Mouse (Mus musculus) heart, embryonic 15.5 days (tissue): ENCODE results near the gene Gm11549. TPM values are rescaled to one million over a fixed set of nuclear protein-coding genes. Genes with fewer than 3 reads are reported as not detected.
A peak's percentile ranks its signal among the peaks of the same experiment; 100 is the strongest.

Source experiments
- ATAC-seq: fragments of 200-750 bp; cut with Nextera tagmentation; replicated peaks from 2 replicates; pipeline ENCODE4 v1.8.0; 2017; ENCODE audit warnings: low read depth, moderate TSS enrichment; ENCODE audit not compliant: insufficient number of reproducible peaks, insufficient read depth, low FRiP score
- H3K27ac ChIP-seq: fragments of 300-500 bp; sonication (generic); 2 replicates; pipeline ENCODE4 v1.5.1; 2015; ENCODE audit warnings: mild to moderate bottlenecking, inconsistent platforms
- H3K27me3 ChIP-seq: fragments of 300-500 bp; sonication (generic); 2 replicates; pipeline ENCODE4 v1.6.1; 2015; ENCODE audit warnings: inconsistent platforms
- H3K36me3 ChIP-seq: fragments of 300-500 bp; sonication (generic); 2 replicates; pipeline ENCODE4 v1.6.1; 2015; ENCODE audit warnings: mild to moderate bottlenecking, inconsistent platforms
- H3K4me1 ChIP-seq: fragments of 300-500 bp; sonication (generic); replicated peaks from 2 replicates; pipeline ENCODE4 v1.6.1; 2015; ENCODE audit warnings: inconsistent platforms
- H3K4me2 ChIP-seq: fragments of 300-500 bp; sonication (generic); 2 replicates; pipeline ENCODE4 v1.6.1; 2015; ENCODE audit warnings: inconsistent platforms, mild to moderate bottlenecking, moderate library complexity
- H3K4me3 ChIP-seq: fragments of 300-500 bp; sonication (generic); 2 replicates; pipeline ENCODE4 v1.5.1; 2015; ENCODE audit warnings: mild to moderate bottlenecking, inconsistent platforms
- H3K9ac ChIP-seq: fragments of 300-500 bp; sonication (generic); 2 replicates; pipeline ENCODE4 v1.6.1; 2015; ENCODE audit warnings: mild to moderate bottlenecking, inconsistent platforms
- H3K9me3 ChIP-seq: fragments of 300-500 bp; sonication (generic); replicated peaks from 2 replicates; pipeline ENCODE4 v1.6.1; 2016; ENCODE audit warnings: inconsistent platforms
- WGBS: fragments of 180-500 bp; shearing (Covaris S2); methylation state at CpG from one replicate; pipeline ENCODE4 v1.1.7; 2015; ENCODE audit warnings: mixed read lengths; 5-methylcytosine and 5-hydroxymethylcytosine counted together
- polyA plus RNA-seq: library from polyadenylated mRNA; unstranded; fragments of >200 nt; fragmentation: Nextera tagmentation; extraction: Ambion mirVana; gene quantifications from 2 replicates; pipeline ENCODE4 v1.2.1, GENCODE M21; 2015

The Gm11549 gene
- polyA plus RNA-seq, 1 experiment from 2014 or later, result 0.60 TPM

GRCm38 (mm10) chr3:36480486-36480885 is 41.1 kb downstream of the Gm11549 start:
- Histone ChIP-seq H3K9me3 (no peaks in the 10 kb centered on the region), H3K36me3 (no peaks in the 10 kb centered on the region), H3K27ac (peak overlapping the region; percentile 96), H3K4me3 (no peak overlapping the region), H3K4me1 (peaks cover 34% of the 10 kb centered on the region), H3K27me3 (no peaks in the 10 kb centered on the region), H3K9ac (no peak overlapping the region), H3K4me2 (no peak overlapping the region)
- 57% methylated on average over 2 of the region's 2 CpGs for WGBS
- no peak for ATAC-seq

GRCm38 (mm10) chr3:36478776-36479175 is 42.8 kb downstream of the Gm11549 start:
- Histone ChIP-seq H3K36me3 (no peaks in the 10 kb centered on the region), H3K9me3 (no peaks in the 10 kb centered on the region), H3K9ac (no peak overlapping the region), H3K4me3 (no peak overlapping the region), H3K27ac (no peak overlapping the region), H3K4me1 (peaks cover 40% of the 10 kb centered on the region), H3K27me3 (no peaks in the 10 kb centered on the region), H3K4me2 (no peak overlapping the region)
- no peak for ATAC-seq
- 90% methylated on average over 8 of the region's 8 CpGs for WGBS

GRCm38 (mm10) chr3:36476261-36477155 is 45.1 kb downstream of the Gm11549 start:
- peak overlapping the region; percentile 94 for H3K4me3 ChIP-seq
- ATAC-seq, result no peak
- peaks cover 41% of the 10 kb centered on the region for H3K4me1 ChIP-seq
- no peaks in the 10 kb centered on the region for H3K9me3 ChIP-seq
- 20% methylated on average over 20 of the region's 20 CpGs for WGBS
- H3K9ac ChIP-seq, result peak overlapping the region; percentile 83
- no peaks in the 10 kb centered on the region; the same call in 1 of the 2 replicates for H3K36me3 ChIP-seq
- H3K27me3 ChIP-seq, result no peaks in the 10 kb centered on the region
- peak overlapping the region; percentile 97 for H3K27ac ChIP-seq
- H3K4me2 ChIP-seq, result peak overlapping the region; percentile 81

DNA sequence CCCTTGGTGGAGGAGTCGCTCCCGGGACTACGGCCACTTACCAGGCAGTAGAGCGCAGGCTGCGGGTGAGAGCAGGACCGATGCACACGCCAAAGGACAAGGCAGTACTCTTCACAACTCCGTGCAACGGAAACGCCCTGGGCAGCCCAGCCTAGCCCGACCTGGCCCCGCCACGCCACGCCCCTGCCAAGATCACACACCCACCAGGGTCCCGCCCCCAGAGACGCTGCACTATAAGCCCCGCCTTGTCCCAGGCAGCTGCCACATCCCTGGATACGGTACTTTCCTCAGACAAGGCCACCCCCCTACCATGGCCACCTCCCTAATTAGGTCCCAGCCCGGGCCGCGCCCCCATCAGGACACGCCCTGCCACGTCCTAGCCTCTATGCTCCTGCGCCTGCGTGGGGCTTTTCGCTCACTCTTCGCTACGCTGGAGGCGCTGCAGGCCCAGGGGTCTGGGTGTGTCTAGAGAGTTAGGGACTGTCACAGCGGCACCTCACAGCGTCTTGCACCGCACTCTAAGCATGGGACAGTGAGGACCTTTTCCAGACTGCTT is 46.0 kb downstream of the Gm11549 start, which contains the start of the genes Anxa5 and 1810062G17Rik:
Anxa5 (minus strand) TSS at position 363 of the 556 bp plus-strand sequence.
1810062G17Rik (plus strand) TSS at position 406 of the 556 bp plus-strand sequence.
- H3K9ac ChIP-seq, result peak within 1 kb of the TSS; percentile 87
- under 1% methylated on average over 32 of the region's 32 CpGs for WGBS
- peak; percentile 99 for ATAC-seq
- H3K4me2 ChIP-seq, result peak within 1 kb of the TSS; percentile 81
- H3K36me3 ChIP-seq, result no peaks in the 10 kb centered on the region; the same call in 1 of the 2 replicates
- H3K4me3 ChIP-seq, result peak within 1 kb of the TSS; percentile 94
- H3K27ac ChIP-seq, result peak within 1 kb of the TSS; percentile 97
- H3K4me1 ChIP-seq, result peaks cover 44% of the 10 kb centered on the region
- no peaks in the 10 kb centered on the region for H3K9me3 ChIP-seq
- H3K27me3 ChIP-seq, result no peaks in the 10 kb centered on the region

DNA sequence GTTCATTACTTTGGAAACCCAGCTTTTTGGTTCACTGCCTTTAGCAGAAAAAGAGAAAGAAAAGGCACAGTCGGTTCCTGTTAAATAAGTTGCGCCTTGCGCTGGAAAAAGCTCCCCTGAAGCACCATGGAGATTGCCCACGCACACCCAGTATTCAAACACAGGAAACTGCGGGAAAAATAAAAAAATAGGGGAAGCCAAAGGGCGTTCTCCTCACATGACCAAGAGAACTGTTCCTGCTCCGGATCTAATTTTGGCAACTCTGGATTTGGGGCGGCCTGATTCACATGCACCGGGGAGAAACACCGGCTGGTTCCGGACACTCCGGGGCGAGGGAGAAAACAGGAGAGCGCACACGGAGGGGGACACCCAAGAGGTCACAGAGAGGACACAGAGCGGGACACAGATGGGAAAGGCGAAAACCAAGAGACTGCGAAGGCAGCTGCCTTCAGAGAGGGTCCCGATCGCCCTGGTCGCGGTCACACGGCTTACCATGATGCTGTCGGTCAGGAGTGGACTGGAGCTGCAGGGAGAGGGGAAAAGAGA is 46.6 kb downstream of the Gm11549 start:
- H3K27ac ChIP-seq, result peak overlapping the region; percentile 97
- H3K4me2 ChIP-seq, result peak overlapping the region; percentile 81
- no peak; the same call in 1 of the 2 replicates for ATAC-seq
- no peaks in the 10 kb centered on the region; the same call in 1 of the 2 replicates for H3K36me3 ChIP-seq
- H3K27me3 ChIP-seq, result no peaks in the 10 kb centered on the region
- peak overlapping the region; percentile 94 for H3K4me3 ChIP-seq
- H3K9ac ChIP-seq, result peak overlapping the region; percentile 87
- peaks cover 48% of the 10 kb centered on the region for H3K4me1 ChIP-seq
- WGBS, result under 1% methylated on average over 24 of the region's 24 CpGs
- H3K9me3 ChIP-seq, result no peaks in the 10 kb centered on the region

DNA sequence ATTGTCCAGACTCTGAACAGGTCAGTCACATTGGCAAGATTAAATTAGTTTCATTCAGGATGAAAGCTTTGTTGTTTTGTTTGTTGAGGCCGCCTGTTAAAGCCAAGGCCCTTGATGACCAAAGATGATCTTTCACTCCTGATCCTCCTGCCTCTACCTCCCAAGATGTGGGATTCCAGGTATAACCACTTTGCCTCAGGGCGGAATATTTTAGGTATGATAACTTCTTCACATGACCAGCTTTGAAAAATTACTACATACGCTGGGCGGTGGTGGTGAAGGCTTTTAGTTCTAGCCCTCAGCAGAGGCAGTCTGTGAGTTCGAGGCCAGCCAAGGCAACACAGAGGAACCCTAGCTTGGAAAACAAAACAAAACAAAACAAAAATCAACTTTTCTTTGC is 47.2 kb downstream of the Gm11549 start:
- H3K9ac ChIP-seq, result peak overlapping the region; percentile 87; the same call in 1 of the 2 replicates
- peaks cover 53% of the 10 kb centered on the region for H3K4me1 ChIP-seq
- peak overlapping the region; percentile 81 for H3K4me2 ChIP-seq
- ATAC-seq, result no peak
- WGBS, result 72% methylated on average over 5 of the region's 5 CpGs
- H3K27me3 ChIP-seq, result no peaks in the 10 kb centered on the region
- no peaks in the 10 kb centered on the region; the same call in 1 of the 2 replicates for H3K36me3 ChIP-seq
- H3K9me3 ChIP-seq, result no peaks in the 10 kb centered on the region
- peak overlapping the region; percentile 94 for H3K4me3 ChIP-seq
- peak overlapping the region; percentile 97 for H3K27ac ChIP-seq

GRCm38 (mm10) chr3:36473222-36473621 is 48.4 kb downstream of the Gm11549 start:
- no peak overlapping the region for H3K9ac ChIP-seq
- H3K4me1 ChIP-seq, result peaks cover 57% of the 10 kb centered on the region
- no peaks in the 10 kb centered on the region for H3K27me3 ChIP-seq
- H3K4me2 ChIP-seq, result 0 out of 2 replicates have a peak overlapping the region, but pooled peaks have one; percentile 13
- ATAC-seq, result no peak
- no peak overlapping the region for H3K4me3 ChIP-seq
- no peak overlapping the region for H3K27ac ChIP-seq
- WGBS, result 88% methylated on average over 5 of the region's 5 CpGs
- no peaks in the 10 kb centered on the region for H3K9me3 ChIP-seq
- no peaks in the 10 kb centered on the region; the same call in 1 of the 2 replicates for H3K36me3 ChIP-seq

- Histone ChIP-seq H3K36me3 (no peaks in the 10 kb centered on the region; the same call in 1 of the 2 replicates), H3K27ac (peak overlapping the region; percentile 31; the same call in 1 of the 2 replicates), H3K4me3 (no peak overlapping the region), H3K9me3 (no peaks in the 10 kb centered on the region), H3K9ac (no peak overlapping the region), H3K4me2 (peak overlapping the region; percentile 31), H3K27me3 (no peaks in the 10 kb centered on the region), H3K4me1 (peaks cover 60% of the 10 kb centered on the region)
- no peak for ATAC-seq
- 39% methylated on average over 4 of the region's 4 CpGs for WGBS
These were observed 49.8 kb downstream of the Gm11549 start for GRCm38 (mm10) chr3:36471856-36472255.

- H3K36me3 ChIP-seq, result peaks cover 4% of the 10 kb centered on the region
- peaks cover 61% of the 10 kb centered on the region for H3K4me1 ChIP-seq
- H3K9me3 ChIP-seq, result no peaks in the 10 kb centered on the region
- ATAC-seq, result no peak
- 52% methylated on average over 2 of the region's 2 CpGs for WGBS
- no peak overlapping the region for H3K4me3 ChIP-seq
- no peak overlapping the region for H3K27ac ChIP-seq
- H3K4me2 ChIP-seq, result no peak overlapping the region
- no peaks in the 10 kb centered on the region for H3K27me3 ChIP-seq
- no peak overlapping the region for H3K9ac ChIP-seq
These were observed 52.7 kb downstream of the Gm11549 start for GRCm38 (mm10) chr3:36468871-36469270.

- Histone ChIP-seq H3K9ac (no peak overlapping the region), H3K36me3 (peaks cover 12% of the 10 kb centered on the region), H3K4me1 (peaks cover 53% of the 10 kb centered on the region), H3K4me2 (no peak overlapping the region), H3K27me3 (no peaks in the 10 kb centered on the region), H3K4me3 (no peak overlapping the region), H3K9me3 (no peaks in the 10 kb centered on the region), H3K27ac (no peak overlapping the region)
- no peak for ATAC-seq
- 67% methylated on average over 7 of the region's 7 CpGs for WGBS
These were observed 54.0 kb downstream of the Gm11549 start for GRCm38 (mm10) chr3:36467632-36468031.

DNA sequence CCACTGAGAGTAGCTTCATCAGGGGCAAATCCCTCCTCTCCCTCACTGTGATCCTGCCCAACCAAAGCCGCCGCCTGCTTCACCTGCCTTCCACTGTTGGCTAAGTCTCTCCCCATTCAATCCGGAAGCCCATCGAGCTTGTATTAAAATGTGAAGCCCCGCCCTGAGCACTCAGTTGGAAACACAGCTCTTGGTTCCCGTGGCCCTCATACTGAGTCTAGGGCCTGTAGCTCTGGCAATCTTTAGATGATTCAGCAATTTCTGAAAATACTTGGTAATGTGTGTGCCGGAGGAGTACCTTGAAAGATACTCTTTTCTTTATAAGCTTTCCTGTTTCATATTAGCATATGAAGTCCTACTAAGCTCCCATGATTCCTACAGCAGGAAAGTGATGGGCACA is 56.1 kb downstream of the Gm11549 start:
- Histone ChIP-seq H3K27ac (no peak overlapping the region), H3K27me3 (no peaks in the 10 kb centered on the region), H3K4me3 (no peak overlapping the region), H3K4me1 (peaks cover 34% of the 10 kb centered on the region), H3K4me2 (no peak overlapping the region), H3K9me3 (no peaks in the 10 kb centered on the region), H3K9ac (no peak overlapping the region), H3K36me3 (peaks cover 31% of the 10 kb centered on the region)
- no peak for ATAC-seq
- WGBS, result 61% methylated on average over 7 of the region's 7 CpGs
